Mouse (Mus musculus): ENCODE data around the gene Ppp1r13l. TPM values are rescaled to one million over a fixed set of nuclear protein-coding genes. Genes with fewer than 3 reads are reported as not detected.

Gene Ppp1r13l
- polyA plus RNA-seq, 1 experiment from 2014 or later: 2.6 TPM

- Histone ChIP-seq H3K36me3 (peaks cover 30% of the 10 kb centered on the region), H3K4me2 (replicated peaks) (peak overlapping the region; percentile 96), H3K27ac (replicated peaks) (no peak overlapping the region), H3K9me3 (no peaks in the 10 kb centered on the region), H3K27me3 (no peaks in the 10 kb centered on the region), H3K4me3 (peak overlapping the region; percentile 68), H3K4me1 (peaks cover 37% of the 10 kb centered on the region), H3K9ac (replicated peaks) (0 out of 2 replicates have a peak overlapping the region, but pooled peaks have one; percentile 64)
- 91% methylated on average over 25 of the region's 25 CpGs for WGBS
- ATAC-seq (replicated peaks): no peak
Observed at GRCm38 (mm10) chr7:19357381-19358375, 1.9 kb upstream of the Ppp1r13l start.

GRCm38 (mm10) chr7:19358634-19359033, 915 bp upstream of the Ppp1r13l start:
- Histone ChIP-seq H3K4me1 (peaks cover 37% of the 10 kb centered on the region), H3K36me3 (peaks cover 21% of the 10 kb centered on the region), H3K27ac (replicated peaks) (no peak overlapping the region), H3K9me3 (no peaks in the 10 kb centered on the region), H3K4me3 (peak overlapping the region; percentile 68), H3K9ac (replicated peaks) (peak overlapping the region; percentile 64), H3K27me3 (no peaks in the 10 kb centered on the region), H3K4me2 (replicated peaks) (peak overlapping the region; percentile 96)
- 21% methylated on average over 13 of the region's 13 CpGs for WGBS
- no peak for ATAC-seq (replicated peaks)

- peak overlapping the region; percentile 58 for H3K27ac ChIP-seq (replicated peaks)
- peak; percentile 78 for ATAC-seq (replicated peaks)
- under 1% methylated on average over 45 of the region's 45 CpGs for WGBS
Observed at GRCm38 (mm10) chr7:19359892-19360641, 518 bp downstream of the Ppp1r13l start.

GRCm38 (mm10) chr7:19360944-19361343, 1.4 kb downstream of the Ppp1r13l start:
- H3K36me3 ChIP-seq: 0 out of 2 replicates have a peak, but pooled peaks cover 6% of the 10 kb centered on the region
- under 1% methylated on average over 27 of the region's 27 CpGs for WGBS
- H3K4me3 ChIP-seq: peak overlapping the region; percentile 68
- peak overlapping the region; percentile 64 for H3K9ac ChIP-seq (replicated peaks)
- peak overlapping the region; percentile 56 for H3K27ac ChIP-seq (replicated peaks)
- peak overlapping the region; percentile 96 for H3K4me2 ChIP-seq (replicated peaks)
- no peaks in the 10 kb centered on the region for H3K27me3 ChIP-seq
- peaks cover 37% of the 10 kb centered on the region for H3K4me1 ChIP-seq
- ATAC-seq (replicated peaks): peak; percentile 77
- H3K9me3 ChIP-seq: no peaks in the 10 kb centered on the region

More at GRCm38 (mm10) chr7:19359892-19360641, 518 bp downstream of the Ppp1r13l start:
- H3K4me2 ChIP-seq (replicated peaks): peak overlapping the region; percentile 96
- H3K9ac ChIP-seq (replicated peaks): peak overlapping the region; percentile 64
- H3K27me3 ChIP-seq: no peaks in the 10 kb centered on the region
- no peaks in the 10 kb centered on the region for H3K9me3 ChIP-seq
- peak overlapping the region; percentile 68 for H3K4me3 ChIP-seq
- peaks cover 37% of the 10 kb centered on the region for H3K4me1 ChIP-seq
- H3K36me3 ChIP-seq: peaks cover 11% of the 10 kb centered on the region

- H3K27ac ChIP-seq (replicated peaks): no peak overlapping the region
- WGBS: 11% methylated on average over 16 of the region's 16 CpGs
Observed at GRCm38 (mm10) chr7:19361720-19362119, 2.2 kb downstream of the Ppp1r13l start.

GRCm38 (mm10) chr7:19362276-19362675, 2.7 kb downstream of the Ppp1r13l start:
- no peaks in the 10 kb centered on the region for H3K27me3 ChIP-seq
- no peaks in the 10 kb centered on the region for H3K36me3 ChIP-seq
- 29% methylated on average over 4 of the region's 4 CpGs for WGBS
- no peak overlapping the region for H3K4me2 ChIP-seq (replicated peaks)
- no peak overlapping the region for H3K9ac ChIP-seq (replicated peaks)
- no peak overlapping the region; the same call in 1 of the 2 replicates for H3K4me3 ChIP-seq
- peaks cover 37% of the 10 kb centered on the region for H3K4me1 ChIP-seq
- no peak overlapping the region for H3K27ac ChIP-seq (replicated peaks)
- no peak for ATAC-seq (replicated peaks)
- H3K9me3 ChIP-seq: no peaks in the 10 kb centered on the region

More at GRCm38 (mm10) chr7:19361720-19362119, 2.2 kb downstream of the Ppp1r13l start:
- Histone ChIP-seq H3K9ac (replicated peaks) (peak overlapping the region; percentile 64; the same call in 1 of the 2 replicates), H3K4me2 (replicated peaks) (peak overlapping the region; percentile 96), H3K36me3 (no peaks in the 10 kb centered on the region), H3K27me3 (no peaks in the 10 kb centered on the region), H3K4me1 (peaks cover 37% of the 10 kb centered on the region), H3K4me3 (peak overlapping the region; percentile 68), H3K9me3 (no peaks in the 10 kb centered on the region)
- ATAC-seq (replicated peaks): no peak

GRCm38 (mm10) chr7:19363881-19364280, 4.3 kb downstream of the Ppp1r13l start:
- no peak overlapping the region for H3K4me2 ChIP-seq (replicated peaks)
- no peak overlapping the region for H3K27ac ChIP-seq (replicated peaks)
- H3K4me3 ChIP-seq: no peak overlapping the region
- ATAC-seq (replicated peaks): no peak
- H3K4me1 ChIP-seq: peaks cover 25% of the 10 kb centered on the region
- H3K27me3 ChIP-seq: no peaks in the 10 kb centered on the region
- H3K36me3 ChIP-seq: no peaks in the 10 kb centered on the region
- 4% methylated on average over 18 of the region's 18 CpGs for WGBS
- H3K9me3 ChIP-seq: no peaks in the 10 kb centered on the region
- H3K9ac ChIP-seq (replicated peaks): no peak overlapping the region

GRCm38 (mm10) chr7:19365376-19365775, 5.8 kb downstream of the Ppp1r13l start:
- no peak for ATAC-seq (replicated peaks)
- 83% methylated on average over 4 of the region's 4 CpGs for WGBS
- no peak overlapping the region for H3K4me2 ChIP-seq (replicated peaks)
- no peak overlapping the region for H3K9ac ChIP-seq (replicated peaks)
- no peaks in the 10 kb centered on the region for H3K36me3 ChIP-seq
- H3K27me3 ChIP-seq: no peaks in the 10 kb centered on the region
- H3K4me1 ChIP-seq: peaks cover 23% of the 10 kb centered on the region
- no peak overlapping the region for H3K27ac ChIP-seq (replicated peaks)
- H3K9me3 ChIP-seq: no peaks in the 10 kb centered on the region
- no peak overlapping the region for H3K4me3 ChIP-seq

GRCm38 (mm10) chr7:19368380-19368779, 8.8 kb downstream of the Ppp1r13l start:
- 26% methylated on average over 16 of the region's 16 CpGs for WGBS
- H3K36me3 ChIP-seq: no peaks in the 10 kb centered on the region
- no peaks in the 10 kb centered on the region for H3K9me3 ChIP-seq
- H3K4me3 ChIP-seq: no peak overlapping the region
- H3K27ac ChIP-seq (replicated peaks): no peak overlapping the region
- no peaks in the 10 kb centered on the region for H3K27me3 ChIP-seq
- no peak overlapping the region for H3K9ac ChIP-seq (replicated peaks)
- ATAC-seq (replicated peaks): no peak
- peaks cover 4% of the 10 kb centered on the region for H3K4me1 ChIP-seq
- no peak overlapping the region for H3K4me2 ChIP-seq (replicated peaks)

GRCm38 (mm10) chr7:19369823-19370425, 10.4 kb downstream of the Ppp1r13l start:
- ATAC-seq (replicated peaks): peak; percentile 89
- Histone ChIP-seq H3K9me3 (no peaks in the 10 kb centered on the region), H3K4me3 (peak overlapping the region; percentile 45), H3K27me3 (no peaks in the 10 kb centered on the region), H3K4me1 (peaks cover 4% of the 10 kb centered on the region), H3K9ac (replicated peaks) (peak overlapping the region; percentile 71), H3K27ac (replicated peaks) (no peak overlapping the region), H3K36me3 (no peaks in the 10 kb centered on the region), H3K4me2 (replicated peaks) (peak overlapping the region; percentile 73)
- WGBS: 8% methylated on average over 46 of the region's 46 CpGs

GRCm38 (mm10) chr7:19373367-19373766, 13.8 kb downstream of the Ppp1r13l start:
- Histone ChIP-seq H3K27ac (replicated peaks) (no peak overlapping the region), H3K27me3 (no peaks in the 10 kb centered on the region), H3K4me1 (peaks cover 4% of the 10 kb centered on the region), H3K9me3 (no peaks in the 10 kb centered on the region), H3K4me2 (replicated peaks) (no peak overlapping the region), H3K36me3 (no peaks in the 10 kb centered on the region), H3K4me3 (no peak overlapping the region), H3K9ac (replicated peaks) (no peak overlapping the region)
- no peak for ATAC-seq (replicated peaks)
- WGBS: 89% methylated on average over 2 of the region's 2 CpGs
